In genomic region chr2:104059786-104060185, GRCm38 (mm10) we compare ENCODE assay signal across 25 mouse cellular contexts. TPM values are rescaled to one million over a fixed set of nuclear protein-coding genes. Genes with fewer than 3 reads are reported as not detected.
"Had no signal": no experiment of that assay in that cellular context is flagged by ENCODE, and none has a peak within 500 bp of the region (broad histone marks: within the 10 kb centered on the region; RNA-seq: fewer than 3 reads in every experiment).

No protein-coding gene starts in this region.

- H3K4me1 ChIP-seq: intestine, embryonic 15.5 days; limb, embryonic 10.5 days; midbrain, embryonic 13.5 days; stomach, embryonic 15.5 days had no signal

- H3K27ac ChIP-seq: intestine, embryonic 15.5 days; layer of hippocampus, adult 2 months; limb, embryonic 10.5 days; liver, embryonic 15.5 days; macrophage; midbrain, embryonic 13.5 days; stomach, embryonic 15.5 days had no signal

- H3K4me3 ChIP-seq: intestine, embryonic 15.5 days; layer of hippocampus, adult 2 months; limb, embryonic 10.5 days; liver, embryonic 15.5 days; megakaryocyte, embryonic 14.5 days; midbrain, embryonic 13.5 days; stomach, embryonic 15.5 days had no signal

- H3K27me3 ChIP-seq: intestine, embryonic 15.5 days; liver, embryonic 15.5 days; megakaryocyte, embryonic 14.5 days; midbrain, embryonic 13.5 days; stomach, embryonic 15.5 days had no signal

- DNase-seq: kidney, adult 18-20 months; kidney, postnatal 10 days; kidney, postnatal 4 days; lung, adult 2 months; lung, postnatal 14 days; thymus, adult 2 months; thymus, postnatal 25 days had no signal

- H3K4me2 ChIP-seq: intestine, embryonic 15.5 days; liver, embryonic 11.5 days; liver, embryonic 15.5 days; midbrain, embryonic 13.5 days; stomach, embryonic 15.5 days had no signal

- ATAC-seq: intestine, embryonic 15.5 days; midbrain, embryonic 13.5 days had no signal

- H3K9ac ChIP-seq: intestine, embryonic 15.5 days; liver, embryonic 15.5 days; midbrain, embryonic 13.5 days; stomach, embryonic 15.5 days had no signal

- H3K9me3 ChIP-seq: intestine, embryonic 15.5 days; limb, embryonic 10.5 days; liver, embryonic 15.5 days; megakaryocyte, embryonic 14.5 days; midbrain, embryonic 13.5 days; stomach, embryonic 15.5 days had no signal

RNA-seq across cellular contexts. Expression of gene Gm10912, which starts 5.8 kb away (rescaled TPM):
- total RNA-seq: midbrain, postnatal 0 days had no signal
- polyA plus RNA-seq: kidney, embryonic 14.5 days; limb, embryonic 10.5 days; liver, embryonic 11.5 days; macrophage; midbrain, embryonic 13.5 days; midbrain, postnatal 0 days; neural tube, embryonic 14.5 days had no signal

RNA-seq across cellular contexts. Expression of gene Gm10799, which starts 8.6 kb away (rescaled TPM):
- total RNA-seq: layer of hippocampus, adult 2 months; layer of hippocampus, postnatal 10 days; left cerebral cortex, adult 8-10 months; midbrain, postnatal 0 days had no signal
- polyA plus RNA-seq: intestine, embryonic 15.5 days; kidney, embryonic 14.5 days; limb, embryonic 10.5 days; limb, embryonic 14.5 days; liver, embryonic 11.5 days; liver, embryonic 15.5 days; lung, adult 2 months; macrophage; midbrain, embryonic 13.5 days; midbrain, postnatal 0 days; neural tube, embryonic 14.5 days; spleen, adult 2 months; stomach, embryonic 15.5 days; testis, adult 2 months; thymus, adult 2 months; urinary bladder, adult 2 months had no signal

RNA-seq across cellular contexts. Expression of gene Cd59b, which starts 9.9 kb away (rescaled TPM):
- total RNA-seq: layer of hippocampus, adult 2 months; midbrain, postnatal 0 days had no signal
- polyA plus RNA-seq: macrophage had no signal

RNA-seq across cellular contexts. Expression of gene 4931422A03Rik, which starts 31.6 kb away (rescaled TPM):
- total RNA-seq: layer of hippocampus, adult 2 months; layer of hippocampus, postnatal 10 days; midbrain, postnatal 0 days had no signal
- polyA plus RNA-seq: lung, adult 2 months; macrophage; spleen, adult 2 months; thymus, adult 2 months had no signal
